Mouse (Mus musculus) heart, postnatal 0 days (tissue): ENCODE data around the gene Arid4a.

Experiments used
- CTCF ChIP-seq: IDR thresholded peaks from 2 replicates; pipeline ENCODE4 v1.5.1; 2016; ENCODE audit warnings: antibody characterized with exemption, control low read depth, low read depth
- EP300 ChIP-seq: IDR thresholded peaks from 2 replicates; pipeline ENCODE4 v1.6.1; 2016; ENCODE audit warnings: antibody characterized with exemption, low read depth

GRCm38 (mm10) chr12:70975891-70976290 lies 39.9 kb upstream of the Arid4a start:
- no peak for TF ChIP-seq CTCF
- TF ChIP-seq EP300, result no peak
